10 mouse cellular contexts compared by ENCODE assay signal in genomic region chr6:120674121-120674520, GRCm38 (mm10). TPM values are rescaled to one million over a fixed set of nuclear protein-coding genes. Genes with fewer than 3 reads are reported as not detected.
DNase-seq lines count a peak whose midpoint lies in the region; ATAC-seq and TF ChIP-seq lines count a peak whose summit lies in the region.
"Had no signal": no experiment of that assay in that cellular context is flagged by ENCODE, and none has a peak within 500 bp of the region (broad histone marks: within the 10 kb centered on the region; RNA-seq: fewer than 3 reads in every experiment).

No protein-coding gene starts in this region.

- no peaks in the 10 kb centered on the region for H3K9me3 ChIP-seq in liver, postnatal 0 days (ENCODE audit: low read length)
- H3K9me3 ChIP-seq in forebrain, embryonic 11.5 days (ENCODE audit: control insufficient read depth, low read length), result no peaks in the 10 kb centered on the region
- H3K9me3 ChIP-seq: embryonic facial prominence, embryonic 13.5 days; lung, embryonic 15.5 days had no signal

- TF ChIP-seq CTCF in liver, postnatal 0 days (IDR thresholded peaks at IDR 0.05; ENCODE audit: low read depth), result peak; percentile 75

- peaks cover 13% of the 10 kb centered on the region for H3K4me1 ChIP-seq in liver, postnatal 0 days (ENCODE audit: insufficient read depth)
- H3K4me1 ChIP-seq in forebrain, embryonic 11.5 days (replicated peaks; ENCODE audit: control insufficient read depth, insufficient read depth, low read length), result no peaks in the 10 kb centered on the region
- H3K4me1 ChIP-seq: embryonic facial prominence, embryonic 13.5 days; lung, embryonic 15.5 days had no signal

- H3K27me3 ChIP-seq in liver, postnatal 0 days (ENCODE audit: insufficient read depth, low read length), result no peaks in the 10 kb centered on the region
- no peaks in the 10 kb centered on the region for H3K27me3 ChIP-seq in forebrain, embryonic 11.5 days (ENCODE audit: control insufficient read depth, insufficient read depth, low read length)
- H3K27me3 ChIP-seq: embryonic facial prominence, embryonic 13.5 days; lung, embryonic 15.5 days had no signal

- DNase-seq in retina, postnatal 1 day, result peak; percentile 17
- DNase-seq in retina, embryonic 14.5 days (ENCODE audit: low spot score), result no peak
- DNase-seq in brain, adult 2 months (ENCODE audit: low read depth, low spot score), result peak; percentile 16
- DNase-seq in liver, postnatal 0 days, result peak; percentile 38
- DNase-seq in thymus, postnatal 25 days, result peak; percentile 45
- DNase-seq in left cerebral cortex, postnatal 10 days (ENCODE audit: extremely low spot score in 1 of 2, low spot score in 2 of 2), result no peak
- DNase-seq in forebrain, embryonic 11.5 days (ENCODE audit: low spot score), result no peak
- no peak for DNase-seq in frontal cortex, postnatal 10 days (ENCODE audit: low spot score in 2 of 2)

- intact Hi-C loops in left cerebral cortex, postnatal 10 days (cut with DNase I), result no loop called here

- WGBS in liver, postnatal 0 days (ENCODE audit: insufficient replicate concordance), result 49% methylated on average over 5 of the region's 5 CpGs
- 76% methylated on average over 5 of the region's 5 CpGs for WGBS in forebrain, embryonic 11.5 days

- no peak for TF ChIP-seq EP300 in liver, postnatal 0 days (IDR thresholded peaks at IDR 0.05; ENCODE audit: low read depth)

- no peaks in the 10 kb centered on the region for H3K36me3 ChIP-seq in liver, postnatal 0 days (replicated peaks; ENCODE audit: insufficient read depth, low read length)
- H3K36me3 ChIP-seq in forebrain, embryonic 11.5 days (ENCODE audit: control insufficient read depth, insufficient read depth, low read length), result no peaks in the 10 kb centered on the region
- H3K36me3 ChIP-seq: embryonic facial prominence, embryonic 13.5 days; lung, embryonic 15.5 days had no signal

- no peak overlapping the region for H3K27ac ChIP-seq in liver, postnatal 0 days (ENCODE audit: low read depth)
- H3K27ac ChIP-seq in forebrain, embryonic 11.5 days (ENCODE audit: low read depth, low read length), result no peak overlapping the region
- H3K27ac ChIP-seq: embryonic facial prominence, embryonic 13.5 days; lung, embryonic 15.5 days had no signal

- ATAC-seq in liver, postnatal 0 days, result peak; percentile 48; the same call in 1 of the 2 replicates
- ATAC-seq in forebrain, embryonic 11.5 days (replicated peaks; ENCODE audit: low FRiP score), result no peak

- H3K4me2 ChIP-seq in liver, postnatal 0 days (ENCODE audit: low read depth, low read length), result no peak overlapping the region
- H3K4me2 ChIP-seq in forebrain, embryonic 11.5 days (ENCODE audit: low read depth, low read length, severe bottlenecking), result no peak overlapping the region
- H3K4me2 ChIP-seq: embryonic facial prominence, embryonic 13.5 days; lung, embryonic 15.5 days had no signal

- H3K9ac ChIP-seq in liver, postnatal 0 days (replicated peaks), result no peak overlapping the region
- H3K9ac ChIP-seq in forebrain, embryonic 11.5 days (ENCODE audit: low read length), result no peak overlapping the region
- H3K9ac ChIP-seq: embryonic facial prominence, embryonic 13.5 days; lung, embryonic 15.5 days had no signal

- no peak overlapping the region for H3K4me3 ChIP-seq in liver, postnatal 0 days (ENCODE audit: low read depth, low read length)
- no peak overlapping the region for H3K4me3 ChIP-seq in forebrain, embryonic 11.5 days (ENCODE audit: low read depth, low read length)
- H3K4me3 ChIP-seq: embryonic facial prominence, embryonic 13.5 days; lung, embryonic 15.5 days had no signal

RNA-seq across cellular contexts. Expression of gene Cecr2, which starts 8.0 kb away (rescaled TPM):
- 4.7 and 5.0 TPM in 2 replicates for polyA plus RNA-seq in liver, postnatal 0 days (2015; fragmentation: Nextera tagmentation; extraction: Ambion mirVana)
- total RNA-seq in left cerebral cortex, postnatal 10 days (2021), result 1 to 10 TPM; 2.2 to 2.9 TPM
- polyA plus RNA-seq in forebrain, embryonic 11.5 days (2014; fragmentation: Nextera tagmentation; extraction: Ambion mirVana), result 20.4 and 22.0 TPM in 2 replicates

Comparison
In these comparisons a context has a peak if more than half of its experiments do, and no peak if none do; other contexts are left out.
1. DNase-seq: peak in retina, postnatal 1 day (single experiment), brain, adult 2 months (single experiment), liver, postnatal 0 days (single experiment) and thymus, postnatal 25 days (single experiment); none in retina, embryonic 14.5 days (single experiment), left cerebral cortex, postnatal 10 days (0 of 2), forebrain, embryonic 11.5 days (single experiment) and frontal cortex, postnatal 10 days (0 of 2).